Mouse (Mus musculus): ENCODE results near the gene Cfd.

GRCm38 (mm10) chr10:79927324-79928029, 36.8 kb downstream of the Cfd start:
- TF ChIP-seq CTCF (IDR thresholded peaks at IDR 0.05; ENCODE audit: low read depth) (no peak), EP300 (IDR thresholded peaks at IDR 0.05; ENCODE audit: low read depth) (no peak)

Measured in heart, postnatal 0 days (tissue).